Mouse (Mus musculus) ES-Bruce4 (cell line): ENCODE measurements around the gene Ttc13. TPM values are rescaled to one million over a fixed set of nuclear protein-coding genes. Genes with fewer than 3 reads are reported as not detected.

ENCODE experiments used
- H3K27ac ChIP-seq: 2 replicates; pipeline ENCODE4 v1.5.1; 2012; ENCODE audit warnings: low read length, inconsistent platforms; ENCODE audit not compliant: insufficient read depth
- H3K27me3 ChIP-seq: 2 replicates; pipeline ENCODE4 v1.6.1; 2012; ENCODE audit warnings: mild to moderate bottlenecking, low read length, inconsistent platforms; ENCODE audit not compliant: control insufficient read depth, poor library complexity, insufficient read depth, severe bottlenecking
- H3K36me3 ChIP-seq: 2 replicates; pipeline ENCODE4 v1.6.1; 2012; ENCODE audit warnings: inconsistent platforms, mild to moderate bottlenecking, low read length, moderate library complexity; ENCODE audit not compliant: control insufficient read depth, poor library complexity, insufficient read depth, severe bottlenecking
- H3K4me1 ChIP-seq: one replicate; pipeline ENCODE4 v1.8.1; 2011; ENCODE audit warnings: low read length; ENCODE audit not compliant: control insufficient read depth, insufficient read depth
- H3K4me3 ChIP-seq: 2 replicates; pipeline ENCODE4 v1.5.1; 2011; ENCODE audit warnings: low read depth, mild to moderate bottlenecking, low read length
- H3K9ac ChIP-seq: 2 replicates; pipeline ENCODE4 v1.6.1; 2012; ENCODE audit warnings: low read depth, mild to moderate bottlenecking, inconsistent platforms; ENCODE audit not compliant: poor library complexity, severe bottlenecking
- H3K9me3 ChIP-seq: replicated peaks from 2 replicates; pipeline ENCODE4 v1.6.1; 2012; ENCODE audit warnings: mild to moderate bottlenecking, low read length, inconsistent platforms; ENCODE audit not compliant: control insufficient read depth, poor library complexity, insufficient read depth, severe bottlenecking
- CTCF ChIP-seq: IDR thresholded peaks from one replicate; pipeline ENCODE4 v1.8.1; 2011; ENCODE audit warnings: low read depth, low read length
- EP300 ChIP-seq: IDR thresholded peaks from 2 replicates; pipeline ENCODE4 v1.6.1; 2011; ENCODE audit warnings: low read depth, low read length; ENCODE audit not compliant: insufficient read depth
- POLR2A ChIP-seq: IDR thresholded peaks from one replicate; pipeline ENCODE4 v1.8.1; 2011; ENCODE audit warnings: low read length; ENCODE audit not compliant: insufficient read depth
- polyA plus RNA-seq: library from polyadenylated mRNA; stranded (reverse); fragments of >200 nt; gene quantifications from 2 replicates; pipeline ENCODE4 v1.2.4, GENCODE M21; 2011; ENCODE audit warnings: low read depth; ENCODE audit not compliant: missing spikeins, insufficient read depth, insufficient read length

Ttc13 gene
- polyA plus RNA-seq, 1 experiment, result 57.1 TPM

DNA sequence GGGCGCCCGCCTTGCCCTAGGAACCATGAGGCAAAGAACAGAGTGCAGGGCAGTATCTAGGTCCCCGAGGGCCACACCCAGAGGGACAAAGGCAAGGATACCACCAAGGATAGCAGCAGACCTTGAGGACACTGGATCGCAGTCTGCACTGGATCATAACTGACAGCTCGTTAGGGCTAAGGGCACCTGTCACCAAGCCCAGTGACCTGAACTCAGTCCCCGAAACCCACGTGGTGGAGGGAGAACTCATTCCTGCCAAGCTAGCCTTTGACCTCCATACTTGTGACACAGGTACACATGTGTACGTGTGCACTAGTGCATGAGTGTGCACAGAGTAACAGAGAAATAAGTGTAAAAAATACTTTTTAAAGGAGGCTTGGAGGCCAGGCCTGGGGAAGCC lies 6.0 kb downstream of the Ttc13 start:
- no peak overlapping the region for H3K27ac ChIP-seq
- H3K9ac ChIP-seq, result no peak overlapping the region
- no peaks in the 10 kb centered on the region for H3K27me3 ChIP-seq
- TF ChIP-seq POLR2A (no peak), EP300 (no peak)
- peaks cover 22% of the 10 kb centered on the region for H3K36me3 ChIP-seq
- H3K4me3 ChIP-seq, result no peak overlapping the region
- H3K4me1 ChIP-seq, result no peaks in the 10 kb centered on the region
- H3K9me3 ChIP-seq, result no peaks in the 10 kb centered on the region

DNA sequence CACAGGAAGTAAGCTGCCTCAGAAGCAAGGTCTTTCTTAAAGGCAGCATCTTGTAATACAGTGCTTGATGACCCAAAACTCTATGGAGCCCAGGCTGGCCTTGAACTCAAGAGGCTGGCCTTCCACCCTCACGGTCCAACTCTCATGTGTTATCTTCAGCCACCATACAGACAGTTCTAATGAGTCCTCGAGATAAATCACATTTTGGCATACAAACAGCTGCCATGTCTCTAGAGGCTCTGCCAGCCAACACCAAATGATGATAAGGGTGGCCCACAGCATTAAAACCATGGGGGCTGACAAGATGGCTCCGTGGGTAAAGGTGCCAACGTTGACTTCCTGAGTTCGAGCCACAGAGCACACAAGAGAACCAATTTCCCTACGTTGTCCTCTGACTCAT lies 8.6 kb downstream of the Ttc13 start:
- Histone ChIP-seq H3K36me3 (peaks cover 30% of the 10 kb centered on the region), H3K9me3 (no peaks in the 10 kb centered on the region), H3K9ac (no peak overlapping the region), H3K4me1 (no peaks in the 10 kb centered on the region), H3K27ac (no peak overlapping the region), H3K27me3 (no peaks in the 10 kb centered on the region), H3K4me3 (no peak overlapping the region)
- TF ChIP-seq CTCF (no peak), EP300 (no peak), POLR2A (no peak)

DNA sequence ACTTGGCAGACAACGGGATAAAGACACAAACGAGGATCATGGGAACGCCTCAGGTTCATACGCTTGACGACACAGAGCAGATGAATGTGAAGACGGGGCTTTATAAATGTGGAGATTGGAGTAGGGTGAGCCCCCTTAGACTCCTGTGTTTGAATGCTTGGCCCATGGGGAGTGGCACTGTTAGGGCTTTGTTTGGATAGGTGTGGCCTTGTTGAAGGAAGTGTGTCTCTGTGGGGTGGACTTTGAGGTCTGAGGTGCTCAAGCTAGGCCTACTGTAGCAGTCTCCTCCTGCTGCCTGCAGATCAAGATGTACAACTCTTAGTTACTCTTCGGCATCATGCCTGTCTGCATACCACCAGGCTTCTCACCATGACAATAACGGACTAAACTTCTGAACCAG lies 16.0 kb downstream of the Ttc13 start:
- TF ChIP-seq CTCF (no peak), EP300 (no peak), POLR2A (no peak)
- Histone ChIP-seq H3K36me3 (peaks cover 24% of the 10 kb centered on the region), H3K27me3 (no peaks in the 10 kb centered on the region)

DNA sequence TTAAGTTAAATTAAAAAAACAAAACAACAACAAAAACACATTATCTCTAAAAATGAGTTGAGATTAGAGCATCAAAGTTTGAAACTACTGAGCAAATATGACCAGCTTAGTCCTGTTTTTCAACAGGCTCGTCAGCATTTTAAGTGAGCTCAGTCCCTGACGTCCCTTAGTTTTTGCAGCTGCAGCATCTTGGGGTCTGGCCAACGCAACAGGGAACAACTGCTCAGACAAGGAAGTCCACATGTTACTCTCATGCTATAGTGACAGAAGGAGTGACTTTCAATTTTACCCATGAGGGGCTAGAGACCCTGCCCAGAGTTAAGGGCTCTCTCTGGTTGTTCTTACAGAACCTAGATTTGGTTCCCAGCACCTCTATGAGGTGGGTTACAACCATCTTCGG lies 17.4 kb downstream of the Ttc13 start:
- H3K9me3 ChIP-seq, result no peaks in the 10 kb centered on the region
- no peaks in the 10 kb centered on the region for H3K27me3 ChIP-seq
- TF ChIP-seq POLR2A (no peak), EP300 (no peak), CTCF (no peak)
- H3K27ac ChIP-seq, result no peak overlapping the region
- H3K4me1 ChIP-seq, result no peaks in the 10 kb centered on the region
- no peak overlapping the region for H3K4me3 ChIP-seq
- H3K9ac ChIP-seq, result no peak overlapping the region
- H3K36me3 ChIP-seq, result peaks cover 18% of the 10 kb centered on the region

More for the DNA sequence above, 16.0 kb downstream of the Ttc13 start:
- H3K27ac ChIP-seq, result no peak overlapping the region
- no peak overlapping the region for H3K9ac ChIP-seq
- no peaks in the 10 kb centered on the region for H3K9me3 ChIP-seq
- no peaks in the 10 kb centered on the region for H3K4me1 ChIP-seq
- no peak overlapping the region for H3K4me3 ChIP-seq

DNA sequence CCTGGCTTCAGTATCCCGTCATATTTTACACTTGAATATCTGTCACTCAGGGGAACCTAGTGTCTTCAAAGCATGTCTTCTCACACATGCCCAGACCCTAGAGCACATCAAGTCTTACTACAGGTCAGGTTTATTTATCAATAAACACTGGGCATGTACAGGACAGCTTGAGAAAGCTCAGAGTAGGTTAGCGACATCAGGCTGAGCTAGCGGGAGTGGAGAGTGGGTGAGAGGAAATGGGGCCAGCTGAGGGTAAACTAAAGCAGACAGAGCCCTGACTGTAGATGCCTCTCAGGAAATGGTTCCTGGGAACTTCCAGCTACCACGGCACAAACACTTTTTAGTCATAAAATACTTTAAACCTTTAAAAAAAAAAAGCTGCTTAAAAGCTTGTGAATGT lies 18.3 kb downstream of the Ttc13 start:
- Histone ChIP-seq H3K36me3 (peaks cover 24% of the 10 kb centered on the region), H3K27me3 (no peaks in the 10 kb centered on the region), H3K4me1 (no peaks in the 10 kb centered on the region), H3K9ac (no peak overlapping the region), H3K27ac (no peak overlapping the region), H3K9me3 (no peaks in the 10 kb centered on the region), H3K4me3 (no peak overlapping the region)
- TF ChIP-seq POLR2A (no peak), EP300 (no peak), CTCF (no peak)

DNA sequence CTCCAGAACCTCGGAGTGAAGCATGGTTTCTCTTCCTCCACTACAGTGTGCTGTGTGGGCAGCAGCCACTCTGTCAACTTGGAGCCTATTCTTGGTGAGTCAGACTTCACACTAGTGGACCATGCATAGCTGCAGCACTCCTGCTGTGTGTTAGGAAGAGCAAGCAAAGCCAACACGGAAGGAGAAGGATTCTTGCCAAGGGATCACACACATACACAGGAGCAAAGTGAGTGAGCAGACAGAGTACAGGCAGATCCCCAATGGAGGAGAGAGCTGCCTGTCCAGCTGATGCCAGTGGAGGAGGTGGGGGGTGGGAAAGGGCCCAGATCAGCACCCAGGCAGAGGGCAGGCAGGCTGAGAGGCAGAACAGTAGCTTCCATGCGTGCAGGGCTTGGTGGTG lies 19.6 kb downstream of the Ttc13 start:
- no peaks in the 10 kb centered on the region for H3K27me3 ChIP-seq
- TF ChIP-seq POLR2A (no peak), CTCF (no peak), EP300 (no peak)
- no peaks in the 10 kb centered on the region for H3K9me3 ChIP-seq
- H3K27ac ChIP-seq, result no peak overlapping the region
- peaks cover 26% of the 10 kb centered on the region for H3K36me3 ChIP-seq
- no peak overlapping the region for H3K4me3 ChIP-seq
- H3K4me1 ChIP-seq, result no peaks in the 10 kb centered on the region
- no peak overlapping the region for H3K9ac ChIP-seq
